Mouse (Mus musculus): ENCODE measurements at regions not wholly inside any gene's neighbourhood (a gene's known extent, or its start where the extent isn't known, plus 50 kb on each side); places are given as distances from the start of the nearest gene placed in this dataset.

- Histone ChIP-seq H3K9ac (ENCODE audit: low read depth, low read length) (no peak overlapping the region), H3K79me2 (ENCODE audit: control insufficient read depth, insufficient read depth, low read length) (no peaks in the 10 kb centered on the region), H3K27me3 (ENCODE audit: control insufficient read depth, insufficient read depth, low read length) (no peaks in the 10 kb centered on the region; the same call in 1 of the 2 replicates), H3K4me3 (ENCODE audit: insufficient read depth, low read depth, low read length) (no peak overlapping the region), H3K4me1 (ENCODE audit: control insufficient read depth, insufficient read depth, low read length) (no peaks in the 10 kb centered on the region), H3K36me3 (ENCODE audit: control insufficient read depth, insufficient read depth, low read length) (no peaks in the 10 kb centered on the region), H3K27ac (replicated peaks; ENCODE audit: insufficient read depth, low read depth, low read length) (no peak overlapping the region)
- 85% methylated on average over 3 of the region's 3 CpGs for WGBS
- TF ChIP-seq CTCF (IDR thresholded peaks at IDR 0.05; ENCODE audit: low read depth, low read length): no peak
- TF ChIP-seq POLR2A (IDR thresholded peaks at IDR 0.05; ENCODE audit: extremely low read depth, insufficient read depth, low read length): no peak
- DNase-seq (ENCODE audit: extremely low read depth, low read depth, low spot score): no peak
These were observed 695.3 kb downstream of the Mecom start for GRCm38 (mm10) chr3:29852465-29852864.

DNA sequence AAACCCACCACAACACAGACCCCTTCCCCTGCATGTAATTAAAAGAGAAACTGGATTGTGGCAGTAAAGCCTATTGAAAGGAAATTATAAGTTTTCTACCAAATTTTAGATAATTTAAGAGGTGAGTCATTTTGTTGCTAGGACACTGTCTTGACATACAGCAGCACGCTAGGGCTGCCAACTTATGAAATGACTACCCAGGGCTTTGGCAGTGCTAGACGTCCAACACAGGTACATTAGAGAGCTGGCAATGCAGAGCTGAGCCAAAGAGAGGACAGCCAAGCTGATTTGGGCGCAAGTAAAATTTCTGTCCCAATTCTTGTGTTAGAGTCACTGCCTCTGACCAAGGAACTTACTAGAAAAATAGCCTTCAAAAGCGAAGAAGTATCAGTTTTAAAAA lies 712.4 kb downstream of the Mecom start:
- Histone ChIP-seq H3K9ac (ENCODE audit: low read depth, low read length) (no peak overlapping the region), H3K36me3 (ENCODE audit: control insufficient read depth, insufficient read depth, low read length) (no peaks in the 10 kb centered on the region), H3K27ac (replicated peaks; ENCODE audit: insufficient read depth, low read depth, low read length) (no peak overlapping the region), H3K4me1 (ENCODE audit: control insufficient read depth, insufficient read depth, low read length) (peaks cover 2% of the 10 kb centered on the region; the same call in 1 of the 2 replicates), H3K27me3 (ENCODE audit: control insufficient read depth, insufficient read depth, low read length) (no peaks in the 10 kb centered on the region), H3K79me2 (ENCODE audit: control insufficient read depth, insufficient read depth, low read length) (no peaks in the 10 kb centered on the region), H3K4me3 (ENCODE audit: insufficient read depth, low read depth, low read length) (no peak overlapping the region)
- TF ChIP-seq CTCF (IDR thresholded peaks at IDR 0.05; ENCODE audit: low read depth, low read length) (no peak), POLR2A (IDR thresholded peaks at IDR 0.05; ENCODE audit: extremely low read depth, insufficient read depth, low read length) (no peak)
- 32% methylated on average over 4 of the region's 4 CpGs for WGBS
- DNase-seq (ENCODE audit: extremely low read depth, low read depth, low spot score): peak; percentile 72

- H3K36me3 ChIP-seq (ENCODE audit: control insufficient read depth, insufficient read depth, low read length): no peaks in the 10 kb centered on the region
- WGBS: 24% methylated on average over 2 of the region's 2 CpGs
- TF ChIP-seq CTCF (IDR thresholded peaks at IDR 0.05; ENCODE audit: low read depth, low read length) (no peak), POLR2A (IDR thresholded peaks at IDR 0.05; ENCODE audit: extremely low read depth, insufficient read depth, low read length) (no peak)
- H3K9ac ChIP-seq (ENCODE audit: low read depth, low read length): no peak overlapping the region
- no peaks in the 10 kb centered on the region for H3K27me3 ChIP-seq (ENCODE audit: control insufficient read depth, insufficient read depth, low read length)
- H3K79me2 ChIP-seq (ENCODE audit: control insufficient read depth, insufficient read depth, low read length): no peaks in the 10 kb centered on the region
- peak; percentile 84 for DNase-seq (ENCODE audit: extremely low read depth, low read depth, low spot score)
- H3K27ac ChIP-seq (replicated peaks; ENCODE audit: insufficient read depth, low read depth, low read length): no peak overlapping the region
- no peak overlapping the region for H3K4me3 ChIP-seq (ENCODE audit: insufficient read depth, low read depth, low read length)
- H3K4me1 ChIP-seq (ENCODE audit: control insufficient read depth, insufficient read depth, low read length): peaks cover 2% of the 10 kb centered on the region; the same call in 1 of the 2 replicates
These were observed 712.9 kb downstream of the Mecom start for GRCm38 (mm10) chr3:29834884-29835283.

GRCm38 (mm10) chr3:29831346-29831745 lies 716.5 kb downstream of the Mecom start:
- Histone ChIP-seq H3K4me3 (ENCODE audit: insufficient read depth, low read depth, low read length) (no peak overlapping the region), H3K9ac (ENCODE audit: low read depth, low read length) (no peak overlapping the region), H3K4me1 (ENCODE audit: control insufficient read depth, insufficient read depth, low read length) (peaks cover 2% of the 10 kb centered on the region; the same call in 1 of the 2 replicates), H3K27me3 (ENCODE audit: control insufficient read depth, insufficient read depth, low read length) (no peaks in the 10 kb centered on the region), H3K79me2 (ENCODE audit: control insufficient read depth, insufficient read depth, low read length) (no peaks in the 10 kb centered on the region), H3K36me3 (ENCODE audit: control insufficient read depth, insufficient read depth, low read length) (no peaks in the 10 kb centered on the region), H3K27ac (replicated peaks; ENCODE audit: insufficient read depth, low read depth, low read length) (no peak overlapping the region)
- TF ChIP-seq CTCF (IDR thresholded peaks at IDR 0.05; ENCODE audit: low read depth, low read length) (no peak), POLR2A (IDR thresholded peaks at IDR 0.05; ENCODE audit: extremely low read depth, insufficient read depth, low read length) (no peak)
- 83% methylated on average over 1 of the region's 1 CpGs for WGBS
- DNase-seq (ENCODE audit: extremely low read depth, low read depth, low spot score): no peak

DNA sequence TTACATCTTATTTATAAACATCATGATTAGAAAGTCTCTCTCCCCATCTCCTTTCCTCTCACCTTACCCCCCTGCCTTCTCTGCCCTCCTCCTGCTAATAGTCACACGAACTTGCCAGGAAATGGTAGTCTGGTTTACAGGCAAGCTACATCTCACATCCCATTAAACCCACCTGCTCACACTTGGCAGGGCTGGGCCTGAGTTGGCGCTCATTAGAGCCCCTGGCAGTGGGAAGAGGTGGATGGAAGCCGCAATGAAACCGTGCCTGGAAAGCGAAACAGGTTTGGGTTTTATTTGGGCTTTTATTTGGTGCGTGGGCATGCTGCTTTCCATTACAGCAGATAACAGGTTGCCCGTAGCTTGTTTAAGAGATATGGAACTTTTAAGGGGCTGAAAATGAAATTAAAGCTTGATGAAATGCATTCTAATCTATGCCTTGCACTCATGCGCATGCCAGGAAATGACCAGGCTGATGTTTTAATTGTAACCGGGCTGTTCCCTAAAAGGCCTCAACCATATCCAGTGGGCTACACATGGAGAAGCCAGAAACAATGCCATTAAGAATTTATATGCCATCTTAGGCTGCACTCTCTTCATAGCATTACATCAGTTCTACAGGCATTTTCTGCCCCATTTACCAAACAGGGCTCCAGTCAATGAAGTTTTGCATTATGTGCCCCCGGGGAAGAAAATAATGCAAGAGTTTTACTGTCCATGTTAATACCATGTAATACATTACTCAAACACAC lies 725.0 kb downstream of the Mecom start:
- H3K4me1 ChIP-seq (ENCODE audit: control insufficient read depth, insufficient read depth, low read length): no peaks in the 10 kb centered on the region
- H3K36me3 ChIP-seq (ENCODE audit: control insufficient read depth, insufficient read depth, low read length): no peaks in the 10 kb centered on the region
- H3K27me3 ChIP-seq (ENCODE audit: control insufficient read depth, insufficient read depth, low read length): no peaks in the 10 kb centered on the region
- no peaks in the 10 kb centered on the region for H3K79me2 ChIP-seq (ENCODE audit: control insufficient read depth, insufficient read depth, low read length)
- H3K9ac ChIP-seq (ENCODE audit: low read depth, low read length): no peak overlapping the region
- whole genome bisulfite sequencing: 89% methylated on average over 10 of the region's 10 CpGs
- no peak overlapping the region for H3K4me3 ChIP-seq (ENCODE audit: insufficient read depth, low read depth, low read length)
- no peak for DNase-seq (ENCODE audit: extremely low read depth, low read depth, low spot score)
- no peak overlapping the region for H3K27ac ChIP-seq (replicated peaks; ENCODE audit: insufficient read depth, low read depth, low read length)
- no peak for TF ChIP-seq CTCF (IDR thresholded peaks at IDR 0.05; ENCODE audit: low read depth, low read length)
- TF ChIP-seq POLR2A (IDR thresholded peaks at IDR 0.05; ENCODE audit: extremely low read depth, insufficient read depth, low read length): no peak

GRCm38 (mm10) chr3:29816964-29817363 lies 730.8 kb downstream of the Mecom start:
- no peaks in the 10 kb centered on the region for H3K79me2 ChIP-seq (ENCODE audit: control insufficient read depth, insufficient read depth, low read length)
- 78% methylated on average over 4 of the region's 4 CpGs for WGBS
- TF ChIP-seq CTCF (IDR thresholded peaks at IDR 0.05; ENCODE audit: low read depth, low read length) (no peak), POLR2A (IDR thresholded peaks at IDR 0.05; ENCODE audit: extremely low read depth, insufficient read depth, low read length) (no peak)
- DNase-seq (ENCODE audit: extremely low read depth, low read depth, low spot score): no peak
- H3K27ac ChIP-seq (replicated peaks; ENCODE audit: insufficient read depth, low read depth, low read length): no peak overlapping the region
- H3K36me3 ChIP-seq (ENCODE audit: control insufficient read depth, insufficient read depth, low read length): no peaks in the 10 kb centered on the region
- no peak overlapping the region for H3K4me3 ChIP-seq (ENCODE audit: insufficient read depth, low read depth, low read length)
- no peak overlapping the region for H3K9ac ChIP-seq (ENCODE audit: low read depth, low read length)
- H3K27me3 ChIP-seq (ENCODE audit: control insufficient read depth, insufficient read depth, low read length): no peaks in the 10 kb centered on the region
- H3K4me1 ChIP-seq (ENCODE audit: control insufficient read depth, insufficient read depth, low read length): no peaks in the 10 kb centered on the region
